Mouse (Mus musculus) thymus, adult 2 months (tissue): ENCODE measurements around the gene Erc2. TPM values are rescaled to one million over a fixed set of nuclear protein-coding genes. Genes with fewer than 3 reads are reported as not detected.

Experiments used
- DNase-seq: peaks from one replicate; pipeline ENCODE4 v3.0.0; 2021
- H3K27ac ChIP-seq: fragments of 200-500 bp; 2 replicates; pipeline ENCODE4 v1.5.1; 2012; ENCODE audit warnings: low read length, control low read depth; ENCODE audit not compliant: control insufficient read depth, insufficient read depth
- H3K27me3 ChIP-seq: fragments of 200-500 bp; 2 replicates; pipeline ENCODE4 v1.6.1; 2012; ENCODE audit warnings: mild to moderate bottlenecking, low read length, moderate library complexity, mixed read lengths; ENCODE audit not compliant: control insufficient read depth, insufficient read depth
- H3K36me3 ChIP-seq: fragments of 200-500 bp; 2 replicates; pipeline ENCODE4 v1.6.1; 2012; ENCODE audit warnings: mild to moderate bottlenecking, low read length, moderate library complexity; ENCODE audit not compliant: control insufficient read depth, insufficient read depth
- H3K4me1 ChIP-seq: fragments of 200-500 bp; replicated peaks from 2 replicates; pipeline ENCODE4 v1.6.1; 2012; ENCODE audit warnings: low read length; ENCODE audit not compliant: control insufficient read depth, insufficient read depth
- H3K4me3 ChIP-seq: fragments of 200-500 bp; 2 replicates; pipeline ENCODE4 v1.5.1; 2012; ENCODE audit warnings: mild to moderate bottlenecking, low read length, control low read depth, moderate library complexity; ENCODE audit not compliant: control insufficient read depth, insufficient read depth
- CTCF ChIP-seq: fragments of 200-500 bp; IDR thresholded peaks from 2 replicates; pipeline ENCODE4 v1.5.1; 2012; ENCODE audit warnings: mild to moderate bottlenecking, control low read depth, low read length, moderate library complexity, borderline replicate concordance; ENCODE audit not compliant: control insufficient read depth, poor library complexity, insufficient read depth; ENCODE audit errors: extremely low read depth
- POLR2A ChIP-seq: fragments of 200-500 bp; IDR thresholded peaks from 2 replicates; pipeline ENCODE4 v1.6.1; 2012; ENCODE audit warnings: mild to moderate bottlenecking, low read length, control low read depth, moderate library complexity; ENCODE audit not compliant: control insufficient read depth, poor library complexity, insufficient read depth; ENCODE audit errors: extremely low read depth
- WGBS: fragments of 180-500 bp; shearing (Covaris S2); methylation state at CpG from one replicate; pipeline ENCODE4 v1.1.7; 2018; 5-methylcytosine and 5-hydroxymethylcytosine counted together
- polyA plus RNA-seq: library from polyadenylated mRNA; depleted of rRNA; stranded (reverse); fragments of >200 nt; gene quantifications from 2 replicates; pipeline ENCODE4 v1.2.3, GENCODE M21; 2012

Erc2 gene
- polyA plus RNA-seq, 1 experiment, result 0.18 TPM

GRCm38 (mm10) chr14:28326456-28326855 is 704.2 kb downstream of the Erc2 start:
- no peak for TF ChIP-seq CTCF
- no peak for TF ChIP-seq POLR2A
- WGBS, result 89% methylated on average over 7 of the region's 7 CpGs
- Histone ChIP-seq H3K36me3 (no peaks in the 10 kb centered on the region), H3K4me1 (no peaks in the 10 kb centered on the region), H3K27me3 (no peaks in the 10 kb centered on the region), H3K4me3 (no peak overlapping the region), H3K27ac (no peak overlapping the region)
- DNase-seq, result no peak

GRCm38 (mm10) chr14:28328512-28328911 is 706.3 kb downstream of the Erc2 start:
- H3K27me3 ChIP-seq, result no peaks in the 10 kb centered on the region
- H3K27ac ChIP-seq, result no peak overlapping the region
- no peak for DNase-seq
- 68% methylated on average over 8 of the region's 8 CpGs for WGBS
- H3K4me3 ChIP-seq, result no peak overlapping the region
- no peaks in the 10 kb centered on the region for H3K4me1 ChIP-seq
- no peak for TF ChIP-seq POLR2A
- TF ChIP-seq CTCF, result no peak
- no peaks in the 10 kb centered on the region for H3K36me3 ChIP-seq

GRCm38 (mm10) chr14:28331108-28331507 is 708.9 kb downstream of the Erc2 start:
- Histone ChIP-seq H3K4me3 (no peak overlapping the region), H3K4me1 (no peaks in the 10 kb centered on the region), H3K36me3 (no peaks in the 10 kb centered on the region), H3K27me3 (no peaks in the 10 kb centered on the region), H3K27ac (no peak overlapping the region)
- 93% methylated on average over 5 of the region's 5 CpGs for WGBS
- TF ChIP-seq CTCF (no peak), POLR2A (no peak)
- no peak for DNase-seq

GRCm38 (mm10) chr14:28332351-28332953 is 710.2 kb downstream of the Erc2 start:
- H3K4me1 ChIP-seq, result no peaks in the 10 kb centered on the region
- WGBS, result 61% methylated on average over 3 of the region's 3 CpGs
- DNase-seq, result no peak
- TF ChIP-seq CTCF (no peak), POLR2A (no peak)
- H3K36me3 ChIP-seq, result no peaks in the 10 kb centered on the region
- H3K4me3 ChIP-seq, result no peak overlapping the region
- H3K27me3 ChIP-seq, result no peaks in the 10 kb centered on the region
- no peak overlapping the region for H3K27ac ChIP-seq

GRCm38 (mm10) chr14:28339146-28339545 is 716.9 kb downstream of the Erc2 start:
- H3K4me1 ChIP-seq, result no peaks in the 10 kb centered on the region
- H3K27ac ChIP-seq, result no peak overlapping the region
- TF ChIP-seq POLR2A (no peak), CTCF (no peak)
- 80% methylated on average over 3 of the region's 3 CpGs for WGBS
- no peaks in the 10 kb centered on the region for H3K36me3 ChIP-seq
- no peak for DNase-seq
- H3K4me3 ChIP-seq, result no peak overlapping the region
- no peaks in the 10 kb centered on the region for H3K27me3 ChIP-seq

GRCm38 (mm10) chr14:28349129-28349528 is 726.9 kb downstream of the Erc2 start:
- WGBS, result 94% methylated on average over 1 of the region's 1 CpGs
- Histone ChIP-seq H3K4me1 (no peaks in the 10 kb centered on the region), H3K27ac (no peak overlapping the region), H3K27me3 (no peaks in the 10 kb centered on the region), H3K4me3 (no peak overlapping the region), H3K36me3 (no peaks in the 10 kb centered on the region)
- DNase-seq, result no peak
- TF ChIP-seq CTCF (no peak), POLR2A (no peak)

- DNase-seq, result no peak
- no peaks in the 10 kb centered on the region for H3K36me3 ChIP-seq
- H3K27me3 ChIP-seq, result no peaks in the 10 kb centered on the region
- no peak overlapping the region for H3K4me3 ChIP-seq
- TF ChIP-seq CTCF, result no peak
- TF ChIP-seq POLR2A, result no peak
- H3K27ac ChIP-seq, result no peak overlapping the region
- H3K4me1 ChIP-seq, result no peaks in the 10 kb centered on the region
Observed at GRCm38 (mm10) chr14:28356031-28356430, 733.8 kb downstream of the Erc2 start.
